Mouse (Mus musculus) heart, adult 18-20 months (tissue): ENCODE results near the gene Gucy2g. TPM values are rescaled to one million over a fixed set of nuclear protein-coding genes. Genes with fewer than 3 reads are reported as not detected.
"Not testable (repeated sequence)": the region's sequence is repeated elsewhere in the genome, so short reads cannot be mapped to it uniquely, and the experiment has no call there.

Experiments
- DNase-seq, 2 experiments: peaks; one replicate each; pipeline ENCODE4 v3.0.0; 2021 to 2022; ENCODE audit warnings: mixed read lengths in 1 of 2
- total RNA-seq, 2 experiments: library from RNA; stranded (reverse); gene quantifications; 2 replicates each; pipeline ENCODE4 v1.2.3; 2021

The Gucy2g gene
- total RNA-seq, 2 experiments from 2014 or later: 0.10 TPM; not detected in 1

DNA sequence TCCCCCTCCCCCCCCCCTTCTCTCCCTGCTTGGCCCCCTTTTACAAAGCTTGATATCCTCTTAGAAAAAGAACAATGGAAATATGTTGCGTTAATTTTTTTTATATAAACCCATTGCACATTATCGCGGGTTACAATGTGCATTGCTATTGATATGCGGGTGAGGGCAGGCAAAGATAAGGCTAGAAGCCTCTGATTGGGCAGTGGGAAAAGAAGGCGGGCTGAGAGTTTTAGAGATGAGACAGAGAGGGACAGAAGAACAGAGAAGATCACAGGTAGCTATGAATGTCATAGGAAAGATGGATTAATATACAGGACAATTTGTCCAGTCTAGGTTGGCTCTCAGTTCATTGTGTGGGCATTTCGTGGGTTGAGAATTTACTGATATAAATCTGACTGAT, 33.8 kb downstream of the Gucy2g start:
- no peak for DNase-seq

DNA sequence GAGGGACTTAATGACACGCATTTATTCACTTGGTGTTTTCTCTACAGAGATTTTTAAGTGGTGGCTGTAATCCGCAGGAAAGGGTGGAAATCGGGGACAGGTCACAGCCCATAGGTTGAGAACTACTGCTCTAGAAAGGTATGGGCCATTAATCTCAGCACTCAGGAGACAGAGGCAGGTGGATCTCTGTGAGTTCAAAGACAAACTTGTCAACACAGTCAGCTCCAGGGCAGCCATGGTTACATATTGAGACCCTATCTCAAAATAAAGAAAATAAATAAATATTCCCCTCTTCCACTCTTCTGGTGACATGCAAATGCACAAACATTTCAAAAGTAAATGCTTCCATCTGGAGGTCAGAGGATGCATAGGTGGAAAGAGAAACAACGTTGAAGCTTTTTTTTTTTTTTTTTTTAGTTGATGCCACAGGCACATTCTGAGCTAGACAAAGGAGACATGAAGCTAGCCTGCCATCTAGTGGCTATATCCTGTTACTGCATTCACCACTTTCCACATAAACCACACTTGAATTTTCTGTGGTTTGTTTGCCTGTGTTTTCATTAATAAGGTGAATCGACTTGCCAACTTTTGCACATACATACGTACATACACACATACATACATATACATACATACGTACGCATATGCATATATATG, 34.4 kb downstream of the Gucy2g start:
- DNase-seq: peak; percentile 38 to 63

DNA sequence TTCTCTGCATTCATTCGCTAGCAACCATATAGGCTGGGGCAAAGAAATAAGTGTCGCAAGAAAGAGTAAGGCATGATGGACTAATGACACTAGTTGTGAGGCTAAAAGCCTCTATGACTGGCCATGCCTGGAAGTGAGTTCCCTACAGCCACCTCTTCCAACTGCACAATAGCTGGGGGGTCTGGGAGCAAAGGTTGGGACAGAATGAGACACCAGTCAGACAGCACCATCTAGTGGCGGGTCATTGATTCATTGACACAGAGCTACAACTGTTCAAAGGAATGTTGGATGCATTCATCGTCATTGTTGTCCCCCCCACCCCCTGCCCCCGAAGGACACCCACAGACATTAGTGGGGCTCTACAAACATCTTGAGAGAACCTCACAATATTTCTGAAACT, 42.7 kb downstream of the Gucy2g start:
- DNase-seq: peak; percentile 49 to 81

DNA sequence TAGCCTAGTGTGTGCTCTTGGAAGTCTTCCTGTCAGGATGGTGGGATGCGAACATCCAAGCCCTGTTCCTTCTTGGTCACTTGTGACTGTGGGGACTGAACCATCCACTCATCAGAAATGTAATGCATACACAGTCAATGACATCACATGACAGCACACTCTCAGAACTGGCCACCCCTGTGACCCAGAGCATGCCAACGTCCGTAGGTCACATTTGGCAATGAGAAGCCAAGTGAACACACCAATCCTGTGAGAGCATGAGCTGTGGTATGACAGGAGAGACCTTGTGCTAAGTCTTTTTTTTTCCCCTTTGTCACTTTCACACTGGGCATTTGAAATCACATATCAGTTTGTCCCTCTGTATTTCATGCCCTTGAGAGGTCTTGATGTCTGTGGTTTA, 45.5 kb downstream of the Gucy2g start:
- peak in 1 of 2 experiments; percentile 23 for DNase-seq

DNA sequence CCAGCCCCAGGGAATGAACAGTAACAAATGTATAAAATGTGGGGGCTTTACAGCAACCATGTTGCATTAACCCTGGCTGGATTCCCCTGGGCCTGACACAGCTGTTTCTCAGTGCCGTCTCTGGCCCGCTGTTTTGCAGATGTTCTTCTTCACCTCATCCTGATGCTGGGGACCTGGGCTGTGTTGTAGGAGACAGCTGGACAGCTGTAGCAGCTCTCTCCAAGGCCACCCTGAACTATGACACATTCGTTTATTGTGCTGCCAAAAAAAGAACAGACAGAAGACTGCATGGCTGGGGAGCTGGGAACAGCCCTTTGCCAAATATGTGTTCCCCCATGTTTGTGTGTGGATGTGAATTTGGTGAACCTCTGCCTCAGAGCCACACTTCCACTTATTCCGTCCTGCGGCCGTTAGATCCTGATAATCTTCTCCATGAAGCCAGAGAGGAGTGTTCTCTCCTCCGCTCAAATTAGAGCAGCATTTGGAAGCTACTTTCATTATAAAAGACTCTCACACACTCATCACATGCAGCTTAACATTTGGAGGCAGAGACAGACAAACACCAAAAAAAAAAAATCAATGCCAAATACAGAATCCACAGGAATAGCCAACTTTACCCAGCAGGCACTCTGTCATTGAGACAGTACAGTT, 46.4 kb downstream of the Gucy2g start:
- DNase-seq: peak; percentile 63 to 67

DNA sequence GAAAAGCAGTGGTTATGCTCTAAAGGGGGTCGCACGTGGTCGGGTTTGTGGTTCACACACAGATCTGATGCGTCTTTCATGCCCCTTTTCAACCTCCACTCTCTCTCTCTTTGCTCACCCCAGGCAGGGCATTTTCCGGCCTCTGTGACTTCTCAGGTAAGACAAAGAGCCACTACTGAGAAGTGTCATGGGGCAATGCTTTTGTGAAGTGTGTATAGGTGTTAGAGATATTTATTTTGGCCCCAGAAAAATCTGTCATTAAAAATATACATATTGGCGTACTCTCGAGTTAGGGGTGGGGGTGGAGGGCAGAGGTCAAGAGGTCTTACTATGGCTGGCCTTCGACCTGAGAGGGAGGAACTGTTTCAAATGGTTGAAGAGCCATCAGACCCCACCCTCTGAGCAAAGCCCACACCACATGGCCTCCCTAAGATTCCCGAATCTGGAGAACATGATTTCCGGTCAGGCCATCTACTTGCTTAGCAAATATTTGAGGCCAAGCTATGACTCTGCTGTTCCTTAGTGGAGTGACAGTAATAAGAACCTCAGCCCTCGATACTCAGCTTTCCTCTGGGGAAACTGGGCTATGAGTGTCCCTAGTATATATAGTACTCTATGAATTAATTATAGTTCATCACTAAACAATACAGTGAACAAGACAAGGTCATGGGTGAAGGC, 47.2 kb downstream of the Gucy2g start:
- DNase-seq: peak in 1 of 2 experiments; percentile 15

DNA sequence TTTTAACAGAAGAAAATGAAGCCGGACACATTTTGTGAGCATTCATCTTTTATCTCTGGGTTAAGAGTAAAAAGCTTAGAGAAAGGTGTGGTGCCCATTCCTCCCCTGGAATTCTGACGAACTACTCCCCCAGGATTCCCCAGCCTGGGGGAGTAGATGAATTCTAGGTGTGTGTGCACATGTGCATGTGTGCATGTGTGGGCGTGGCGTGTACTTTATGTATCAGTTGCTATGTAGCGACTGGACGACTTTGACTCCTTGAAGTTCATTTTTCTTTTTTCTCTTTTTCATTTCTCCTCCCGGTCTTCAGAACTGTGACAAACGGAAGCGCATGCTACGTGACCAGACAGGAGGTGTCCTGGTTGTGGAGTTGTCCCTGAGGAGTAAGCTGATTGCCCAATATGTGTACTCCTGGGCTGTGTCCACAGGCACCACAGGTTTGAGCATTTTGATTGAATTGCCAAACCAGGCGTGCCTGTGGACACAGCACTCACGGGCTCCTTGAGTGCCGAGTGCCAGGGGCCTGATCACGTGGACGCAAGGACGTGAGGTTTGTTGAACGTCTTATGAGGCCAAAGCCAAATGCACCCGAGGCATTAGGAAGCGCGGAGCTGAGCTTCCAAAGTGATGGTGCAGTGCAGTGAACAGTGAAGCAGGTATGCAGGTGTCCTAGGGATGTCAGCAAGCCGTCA, 48.6 kb downstream of the Gucy2g start:
- DNase-seq: no peak

DNA sequence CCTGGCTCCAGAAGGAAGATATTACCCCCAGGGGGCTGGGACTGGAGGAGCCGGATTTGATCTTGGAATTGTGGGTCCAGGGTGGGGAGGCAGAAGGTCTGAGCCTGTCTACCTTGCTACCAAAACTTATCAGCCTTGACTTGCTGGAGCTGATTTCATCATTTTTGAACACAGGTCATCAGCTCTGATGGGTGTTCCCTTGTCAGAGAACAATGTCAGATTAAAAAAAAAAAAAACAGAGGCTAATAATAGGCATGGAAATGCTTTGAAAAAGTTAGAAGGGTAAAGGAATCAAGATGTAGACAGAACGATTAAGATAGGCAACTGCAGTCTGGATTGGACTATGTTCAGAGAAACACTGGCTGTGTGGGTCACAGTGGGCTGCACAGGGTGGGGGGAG, 49.4 kb downstream of the Gucy2g start:
- DNase-seq: no peak

DNA sequence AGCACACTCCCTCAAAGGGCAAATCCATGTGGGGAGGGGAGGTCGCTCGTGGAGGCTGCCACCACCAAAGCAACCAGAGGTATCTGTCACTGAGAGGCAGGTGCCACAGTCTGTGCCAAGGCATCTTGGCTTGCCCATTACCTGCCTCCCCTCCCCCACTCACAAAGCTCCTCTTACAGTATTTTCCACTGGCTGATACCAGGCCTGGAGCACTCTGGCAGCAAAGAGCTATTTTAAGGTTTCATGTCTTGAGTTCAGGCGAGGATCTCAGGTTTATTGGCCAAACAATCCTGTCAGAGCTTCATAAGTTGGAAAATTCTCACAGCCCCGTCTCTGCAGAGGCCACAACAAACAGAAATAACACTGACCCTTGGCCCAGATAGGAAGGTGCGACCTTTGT, 51.0 kb downstream of the Gucy2g start:
- DNase-seq: peak; percentile 71 to 78

DNA sequence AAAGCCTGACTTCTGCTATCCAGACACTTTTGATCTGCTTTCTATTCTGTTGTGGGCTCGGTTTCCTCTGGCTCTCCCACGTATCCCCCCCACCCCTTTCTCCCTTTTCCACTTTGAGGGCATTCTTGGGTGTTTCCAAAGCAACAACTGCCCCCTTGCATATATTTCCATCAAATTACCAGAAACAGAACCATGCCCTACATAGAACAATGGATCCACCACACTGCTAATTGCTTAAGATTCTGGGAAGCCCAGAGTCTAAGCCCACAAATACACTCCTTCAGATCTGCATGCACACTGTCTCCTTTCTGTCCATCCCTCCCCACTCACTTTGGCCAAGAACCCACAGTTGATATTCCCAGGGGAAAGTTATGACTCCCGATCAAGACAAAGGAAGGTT, 55.4 kb downstream of the Gucy2g start:
- DNase-seq: no peak

DNA sequence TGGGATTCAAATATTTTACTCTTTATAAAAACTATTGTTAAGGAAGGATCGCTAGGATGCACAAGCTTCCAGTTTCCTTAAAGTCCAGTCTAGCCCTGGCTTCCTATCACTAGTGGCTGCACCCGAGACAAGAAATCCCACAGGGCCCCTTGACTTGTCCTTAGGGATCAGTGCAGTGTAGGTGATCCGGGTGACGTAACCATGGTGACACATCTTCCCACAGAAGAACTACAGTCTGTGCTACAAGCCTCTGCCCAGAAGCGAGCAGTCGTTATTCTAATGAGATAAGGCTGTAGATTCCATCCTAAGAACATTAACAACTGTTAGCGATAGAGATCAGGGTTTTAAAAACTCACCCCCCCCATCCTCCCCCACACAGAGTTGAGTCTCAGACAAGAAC, 56.0 kb downstream of the Gucy2g start:
- DNase-seq: no peak

DNA sequence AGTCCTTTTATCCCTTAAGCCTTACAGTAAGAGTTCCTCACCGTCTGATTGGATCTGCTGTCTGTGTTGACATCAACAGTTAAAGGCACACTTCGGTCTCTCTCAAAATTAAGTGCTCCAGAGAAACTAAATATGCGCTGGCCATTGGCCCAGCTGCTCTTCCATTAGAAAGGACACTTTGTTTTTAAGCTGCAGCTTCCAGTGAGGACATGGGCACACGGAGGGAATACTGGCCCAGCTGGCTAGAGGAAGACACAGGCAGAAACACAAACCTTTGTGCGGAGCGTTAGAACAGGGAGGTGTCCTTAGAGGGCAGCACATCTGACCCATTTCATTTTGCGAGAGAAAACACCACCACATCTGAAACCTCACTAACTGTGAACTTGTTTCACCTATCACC, 56.6 kb downstream of the Gucy2g start:
- DNase-seq: peak in 1 of 2 experiments; percentile 40

DNA sequence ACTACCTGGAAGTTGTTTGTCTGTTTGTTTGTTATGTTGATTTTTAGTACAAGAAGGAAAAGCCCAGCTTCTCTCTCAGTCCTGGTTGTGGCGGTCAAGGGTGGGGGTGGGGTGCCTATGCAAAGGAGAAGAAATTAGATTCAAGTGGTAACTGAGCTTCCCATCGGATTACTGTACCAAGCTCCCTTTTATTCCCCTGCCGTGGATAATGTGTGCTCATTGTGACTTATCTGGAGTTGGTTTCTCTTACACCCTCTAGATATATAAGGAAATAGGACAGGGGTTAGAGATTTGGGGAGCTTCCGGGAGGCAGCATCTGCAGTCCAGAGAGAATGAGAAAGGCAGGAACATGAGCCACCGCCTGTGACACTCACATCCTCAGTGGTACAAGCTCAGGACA, 60.6 kb downstream of the Gucy2g start, which contains the start of gene Tectb:
TSS of gene Tectb (plus strand) at position 301 of the 400 bp plus-strand sequence.
- no peak for DNase-seq

DNA sequence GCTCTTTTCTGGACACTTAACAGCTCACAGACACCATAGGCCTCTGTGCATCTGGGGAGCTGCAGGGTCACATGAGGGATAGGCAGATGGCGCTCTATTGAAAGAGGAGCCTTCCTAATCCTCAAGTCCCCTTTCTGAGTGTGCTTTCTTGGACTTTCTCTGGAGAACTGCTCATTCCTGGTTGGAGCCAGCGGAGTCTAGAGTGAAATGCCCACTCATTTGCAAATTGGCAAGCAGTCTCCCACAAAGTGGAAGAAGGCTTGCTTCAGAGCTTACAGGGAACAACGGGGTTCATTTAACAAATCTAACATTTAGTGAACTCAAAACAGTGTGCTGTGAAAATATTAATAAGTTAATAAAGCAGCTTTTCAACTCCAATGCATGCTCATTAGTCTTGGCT, 63.9 kb downstream of the Gucy2g start:
- no peak for DNase-seq

DNA sequence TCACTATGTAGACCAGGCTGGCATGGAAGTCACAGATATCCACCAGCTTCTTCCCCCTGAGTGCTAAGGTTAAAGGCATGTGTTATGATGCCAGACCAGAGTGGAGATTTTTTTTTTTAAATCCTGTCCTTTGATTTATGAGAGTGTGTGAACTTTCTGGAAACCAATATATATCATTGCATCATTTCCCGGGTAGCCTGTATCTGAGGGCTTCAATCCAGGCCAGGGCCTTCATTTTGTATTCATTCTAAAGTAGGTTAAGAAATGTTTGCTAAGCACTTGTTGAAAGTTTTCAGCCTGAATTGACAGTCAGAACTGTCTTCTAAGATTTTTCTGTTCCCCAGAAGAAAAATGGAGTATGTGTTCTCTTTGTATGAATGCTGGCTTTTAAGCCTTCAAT, 69.5 kb downstream of the Gucy2g start:
- DNase-seq: no peak

DNA sequence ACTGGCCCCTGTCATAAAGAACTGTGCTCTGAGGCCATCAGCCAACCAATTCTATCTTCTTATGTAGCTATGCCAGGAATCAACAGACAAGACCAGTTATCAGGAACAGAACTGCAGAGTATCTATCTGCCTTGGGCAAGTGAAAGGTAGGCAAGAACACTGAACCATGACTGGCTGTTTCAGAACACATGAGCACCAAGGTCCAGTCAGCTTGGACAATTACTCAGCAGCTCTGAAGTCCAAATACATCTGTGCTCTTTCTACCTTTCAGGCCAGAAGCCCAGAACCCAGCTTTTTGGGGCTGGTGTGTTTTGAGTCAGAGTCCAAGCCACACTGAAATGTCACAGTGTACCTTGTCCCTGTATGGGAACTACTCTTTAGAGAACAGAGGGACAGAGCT, 70.6 kb downstream of the Gucy2g start:
- DNase-seq: no peak

DNA sequence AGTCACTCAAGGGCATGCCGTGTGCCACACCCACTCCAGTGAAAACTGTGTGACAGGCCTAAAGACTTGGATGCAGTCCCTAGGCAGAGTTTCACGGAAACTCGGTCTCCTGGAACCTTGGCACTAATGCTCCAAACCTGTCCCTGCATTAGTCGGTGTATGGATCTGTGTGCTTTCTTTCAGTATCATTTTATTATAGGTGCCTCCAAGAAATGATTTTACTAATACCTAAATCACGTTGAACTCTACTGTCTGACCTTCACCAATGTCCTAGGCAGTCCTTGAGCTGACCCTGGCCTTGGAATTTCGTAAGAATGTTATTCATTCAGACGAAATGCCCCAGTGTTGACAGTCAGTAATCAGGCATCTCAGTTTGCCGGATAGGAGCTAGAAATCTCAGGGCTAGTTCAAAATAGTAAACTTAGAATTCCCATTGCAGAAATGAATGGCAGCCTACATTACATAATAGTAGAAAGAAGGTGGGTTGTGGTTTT, 71.8 kb downstream of the Gucy2g start:
- not testable (repeated sequence) for DNase-seq

DNA sequence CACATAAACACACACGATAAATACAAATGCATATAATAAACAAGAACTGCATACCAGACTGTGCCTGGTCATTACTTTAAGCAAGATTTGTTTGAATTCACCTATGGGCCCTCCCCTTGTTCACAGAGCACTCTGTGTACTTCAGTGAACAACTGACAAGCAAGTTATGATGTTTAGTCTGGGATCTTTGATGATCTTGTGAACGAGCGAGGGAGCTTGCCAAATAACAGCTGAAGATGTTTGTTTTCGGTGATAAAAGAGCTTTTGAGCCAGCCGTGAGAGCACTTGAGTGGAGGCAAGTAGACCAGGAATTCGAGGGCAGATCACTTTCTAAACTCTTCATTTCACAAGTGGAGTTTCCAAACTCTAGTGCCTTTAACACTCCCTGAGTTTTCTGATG, 72.7 kb downstream of the Gucy2g start:
- DNase-seq: no peak

DNA sequence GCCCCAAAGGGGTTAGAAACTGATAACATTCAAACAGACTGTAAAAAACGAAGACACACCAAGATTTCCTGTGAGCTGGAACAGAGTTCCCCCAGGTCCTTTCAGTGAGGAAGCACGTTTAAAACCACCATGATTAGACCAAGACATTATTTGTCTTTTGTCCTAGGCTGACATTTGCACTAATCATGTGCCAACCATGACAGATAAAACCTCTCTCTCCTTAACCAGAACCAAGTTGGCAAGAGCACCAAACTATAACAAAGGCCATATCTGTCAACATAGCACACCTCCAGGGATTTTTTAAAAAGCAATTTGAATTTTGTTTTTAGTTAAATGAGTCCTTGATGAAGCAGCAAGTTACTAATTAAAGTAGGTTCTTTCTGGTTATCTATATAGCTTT, 73.3 kb downstream of the Gucy2g start:
- no peak for DNase-seq

DNA sequence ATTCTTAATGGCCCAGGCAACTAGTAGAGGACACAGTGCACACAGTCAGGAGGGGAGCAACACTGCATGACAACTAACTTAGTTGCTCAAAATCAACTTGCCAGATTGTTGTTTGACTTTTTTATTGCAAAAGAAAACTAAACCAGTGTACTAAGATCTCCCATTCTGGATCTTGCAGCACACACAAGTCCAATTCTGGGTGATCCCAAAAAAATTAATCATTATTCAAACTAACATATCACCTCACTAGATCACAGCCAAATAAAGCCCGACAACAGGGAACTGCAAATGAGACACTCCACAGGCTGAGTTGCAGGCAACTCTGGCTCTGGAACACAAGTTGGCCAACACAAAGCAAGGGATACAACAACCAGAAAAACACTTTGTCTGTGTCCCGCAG, 74.3 kb downstream of the Gucy2g start:
- no peak for DNase-seq

DNA sequence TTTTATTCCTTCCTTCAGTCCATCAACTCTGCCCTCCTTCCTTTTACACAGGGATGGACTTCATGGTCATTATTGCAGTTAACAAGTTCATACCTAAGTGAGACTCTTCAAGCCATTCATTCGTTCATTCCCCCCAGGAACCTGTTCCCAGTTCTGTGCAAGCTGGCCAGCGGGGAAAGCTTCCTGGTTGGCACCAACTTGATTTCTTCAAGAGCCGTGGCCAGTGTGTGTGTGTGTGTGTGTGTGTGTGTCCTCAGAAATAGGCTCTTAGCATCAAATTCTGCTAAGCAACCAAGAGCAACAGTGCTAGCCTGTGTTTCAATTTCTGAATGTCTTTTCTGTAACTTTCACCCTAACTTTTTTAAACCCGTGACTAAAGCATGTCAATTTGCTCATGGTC, 75.1 kb downstream of the Gucy2g start:
- no peak for DNase-seq

DNA sequence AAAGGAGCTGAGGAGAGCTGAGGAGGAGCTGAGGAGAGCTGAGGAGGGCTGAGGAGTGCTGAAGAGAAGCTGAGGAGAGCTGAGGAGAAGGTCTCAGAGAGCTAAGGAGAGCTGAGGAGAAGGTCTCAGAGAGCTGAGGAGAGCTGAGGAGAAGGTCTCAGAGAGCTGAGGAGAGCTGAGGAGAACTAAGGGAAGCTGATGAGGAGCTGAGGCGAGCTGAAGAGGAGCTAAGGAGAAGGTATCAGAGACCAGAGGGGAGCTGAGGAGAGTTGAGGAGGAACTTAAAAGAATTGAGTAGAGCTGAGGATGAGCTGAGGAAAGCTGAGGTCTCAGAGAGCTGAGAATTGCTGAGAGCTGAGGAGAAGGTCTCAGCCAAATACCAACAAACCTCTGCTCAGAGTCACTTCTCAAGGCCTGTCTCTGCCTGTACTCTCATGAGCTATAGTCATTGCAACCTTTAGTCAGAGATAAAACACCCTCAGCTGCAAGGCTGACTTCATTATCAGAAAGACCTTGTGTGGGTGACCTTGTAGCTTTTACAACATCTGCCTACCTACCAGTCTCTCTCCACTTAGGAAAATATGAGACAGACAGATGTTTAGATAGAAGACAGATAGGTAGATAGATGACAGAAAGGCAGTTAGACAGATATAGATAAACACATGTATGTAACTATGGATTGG, 75.7 kb downstream of the Gucy2g start:
- DNase-seq: no peak
